8 mouse cellular contexts compared by ENCODE assay signal in the genomic region with DNA sequence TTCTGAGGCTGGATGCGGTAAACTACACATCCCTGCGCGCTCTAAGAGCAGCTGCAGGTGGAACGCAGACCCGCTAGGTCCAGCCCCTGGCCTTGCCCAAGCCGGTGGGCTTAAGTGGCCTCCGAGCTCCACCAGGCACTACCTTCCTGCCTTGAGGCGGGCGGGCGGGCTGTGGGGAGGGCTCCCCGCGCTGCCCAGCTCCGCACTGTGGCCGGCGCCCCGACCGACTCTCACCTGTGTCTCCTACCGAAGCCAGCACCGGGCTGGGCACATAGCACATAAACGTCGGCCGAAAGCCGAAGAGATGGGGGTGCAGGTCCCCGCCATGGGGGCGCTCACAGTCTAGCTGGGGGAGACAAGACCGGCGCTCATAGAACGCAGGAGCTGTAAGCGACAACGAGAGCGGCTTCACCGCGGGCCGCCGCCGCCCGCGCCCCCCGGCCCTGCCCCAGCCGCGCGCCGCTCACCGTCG. TPM values are rescaled to one million over a fixed set of nuclear protein-coding genes. Genes with fewer than 3 reads are reported as not detected.
A peak's percentile ranks its signal among the peaks of the same experiment; 100 is the strongest.
DNase-seq lines count a peak whose midpoint lies in the region; ATAC-seq and TF ChIP-seq lines count a peak whose summit lies in the region.

No protein-coding gene starts in this region.

- H3K4me3 ChIP-seq in hindbrain, embryonic 15.5 days, result peak overlapping the region; percentile 81
- peak overlapping the region; percentile 74 for H3K4me3 ChIP-seq in midbrain, embryonic 10.5 days

- TF ChIP-seq POLR2A in brain, embryonic 14.5 days (IDR thresholded peaks at IDR 0.05; ENCODE audit: borderline replicate concordance, extremely low read depth, insufficient read depth, insufficient read length, poor library complexity, severe bottlenecking), result no peak

- H3K9ac ChIP-seq in hindbrain, embryonic 15.5 days, result peak overlapping the region; percentile 92

- H3K36me3 ChIP-seq in hindbrain, embryonic 15.5 days, result peaks cover 73% of the 10 kb centered on the region
- H3K36me3 ChIP-seq in midbrain, embryonic 10.5 days, result peaks cover 79% of the 10 kb centered on the region

- H3K9me3 ChIP-seq in hindbrain, embryonic 15.5 days, result no peaks in the 10 kb centered on the region
- no peaks in the 10 kb centered on the region for H3K9me3 ChIP-seq in midbrain, embryonic 10.5 days (replicated peaks)

- peak overlapping the region; percentile 98 for H3K4me2 ChIP-seq in hindbrain, embryonic 15.5 days

- no peak for TF ChIP-seq CTCF in brain, embryonic 14.5 days (IDR thresholded peaks at IDR 0.05; ENCODE audit: borderline replicate concordance, extremely low read depth, insufficient read depth, insufficient read length)

- WGBS in hindbrain, embryonic 15.5 days, result under 1% methylated on average over 41 of the region's 45 CpGs
- under 1% methylated on average over 45 of the region's 45 CpGs for WGBS in midbrain, embryonic 10.5 days

- peaks cover 24% of the 10 kb centered on the region for H3K4me1 ChIP-seq in hindbrain, embryonic 15.5 days (replicated peaks)
- peaks cover 28% of the 10 kb centered on the region for H3K4me1 ChIP-seq in midbrain, embryonic 10.5 days

- H3K27ac ChIP-seq in hindbrain, embryonic 15.5 days (replicated peaks), result peak overlapping the region; percentile 75
- H3K27ac ChIP-seq in midbrain, embryonic 10.5 days (replicated peaks), result peak overlapping the region; percentile 90

- DNase-seq in gastrocnemius, postnatal 14 days, result peak; percentile 33
- no peak for DNase-seq in gastrocnemius, postnatal 36 days
- peak; percentile 57 for DNase-seq in A20 (ENCODE audit: low read depth, low spot score)
- peak; percentile 24 for DNase-seq in brain, embryonic 14.5 days (ENCODE audit: low read depth)
- DNase-seq in midbrain, embryonic 10.5 days (ENCODE audit: low spot score), result no peak
- no peak for DNase-seq in urinary bladder, adult 2 months (ENCODE audit: low spot score)
- no peak for DNase-seq in left cerebral cortex, adult 18-20 months (ENCODE audit: low spot score in 2 of 2)

- no peaks in the 10 kb centered on the region for H3K27me3 ChIP-seq in hindbrain, embryonic 15.5 days
- H3K27me3 ChIP-seq in midbrain, embryonic 10.5 days (ENCODE audit: low read depth, poor library complexity, severe bottlenecking), result no peaks in the 10 kb centered on the region

- intact Hi-C loops in gastrocnemius, postnatal 14 days (cut with DNase I; ENCODE audit: low total_unique reads), result no loop called here
- intact Hi-C loops in gastrocnemius, postnatal 36 days (cut with DNase I), result no loop called here

- no peak; the same call in none of the 2 replicates for ATAC-seq in hindbrain, embryonic 15.5 days (ENCODE audit: low FRiP score, low read depth)

RNA-seq across cellular contexts. Expression of a gene that starts 0.4 kb away (rescaled TPM):
- 10 to 100 TPM; 24.5 to 24.9 TPM for total RNA-seq in gastrocnemius, postnatal 14 days (2021)
- total RNA-seq in gastrocnemius, postnatal 36 days (2021), result 10 to 100 TPM; 22.5 to 24.0 TPM
- polyA plus RNA-seq in brain, embryonic 14.5 days (2012; rRNA removed), result 222 and 255 TPM in 2 replicates
- polyA plus RNA-seq in hindbrain, embryonic 15.5 days (2015; fragmentation: Nextera tagmentation; extraction: Ambion mirVana), result 151 and 163 TPM in 2 replicates
- polyA plus RNA-seq in midbrain, embryonic 10.5 days (2016; fragmentation: Nextera tagmentation; extraction: Ambion mirVana), result 128 and 132 TPM in 2 replicates
- polyA plus RNA-seq in urinary bladder, adult 2 months (2012; rRNA removed), result 115 and 140 TPM in 2 replicates
- total RNA-seq in left cerebral cortex, adult 18-20 months (2021), result 100 to 1,000 TPM; 139 to 145 TPM

RNA-seq across cellular contexts. Expression of a gene that starts 0.4 kb away (rescaled TPM):
- total RNA-seq in gastrocnemius, postnatal 14 days (2021), result 100 to 1,000 TPM; 125 to 136 TPM
- 100 to 1,000 TPM; 137 TPM for total RNA-seq in gastrocnemius, postnatal 36 days (2021)
- 116 and 133 TPM in 2 replicates for polyA plus RNA-seq in brain, embryonic 14.5 days (2012; rRNA removed)
- polyA plus RNA-seq in hindbrain, embryonic 15.5 days (2015; fragmentation: Nextera tagmentation; extraction: Ambion mirVana), result 90.0 and 91.9 TPM in 2 replicates
- polyA plus RNA-seq in midbrain, embryonic 10.5 days (2016; fragmentation: Nextera tagmentation; extraction: Ambion mirVana), result 156 TPM in 2 replicates
- polyA plus RNA-seq in urinary bladder, adult 2 months (2012; rRNA removed), result 57.3 and 69.9 TPM in 2 replicates
- total RNA-seq in left cerebral cortex, adult 18-20 months (2021), result 10 to 100 TPM; 91.5 to 95.8 TPM

RNA-seq across cellular contexts. Expression of a gene that starts 8.3 kb away (rescaled TPM):
- 1 to 10 TPM; 6.2 to 7.2 TPM for total RNA-seq in gastrocnemius, postnatal 14 days (2021)
- total RNA-seq in gastrocnemius, postnatal 36 days (2021), result 1 to 10 TPM; 3.7 to 9.0 TPM
- polyA plus RNA-seq in brain, embryonic 14.5 days (2012; rRNA removed), result 52.9 and 53.8 TPM in 2 replicates
- 30.6 and 40.5 TPM in 2 replicates for polyA plus RNA-seq in hindbrain, embryonic 15.5 days (2015; fragmentation: Nextera tagmentation; extraction: Ambion mirVana)
- 32.5 and 34.4 TPM in 2 replicates for polyA plus RNA-seq in midbrain, embryonic 10.5 days (2016; fragmentation: Nextera tagmentation; extraction: Ambion mirVana)
- 30.7 and 32.0 TPM in 2 replicates for polyA plus RNA-seq in urinary bladder, adult 2 months (2012; rRNA removed)
- total RNA-seq in left cerebral cortex, adult 18-20 months (2021), result 10 to 100 TPM; 51.8 to 69.8 TPM

RNA-seq across cellular contexts. Expression of a gene that starts 20.3 kb away (rescaled TPM):
- total RNA-seq in gastrocnemius, postnatal 14 days (2021), result 1 to 10 TPM; 5.7 to 5.8 TPM
- 1 to 10 TPM; 7.4 TPM for total RNA-seq in gastrocnemius, postnatal 36 days (2021)
- polyA plus RNA-seq in brain, embryonic 14.5 days (2012; rRNA removed), result 39.4 and 44.8 TPM in 2 replicates
- polyA plus RNA-seq in hindbrain, embryonic 15.5 days (2015; fragmentation: Nextera tagmentation; extraction: Ambion mirVana), result 25.9 and 26.1 TPM in 2 replicates
- 23.4 and 31.3 TPM in 2 replicates for polyA plus RNA-seq in midbrain, embryonic 10.5 days (2016; fragmentation: Nextera tagmentation; extraction: Ambion mirVana)
- 22.2 and 28.0 TPM in 2 replicates for polyA plus RNA-seq in urinary bladder, adult 2 months (2012; rRNA removed)
- total RNA-seq in left cerebral cortex, adult 18-20 months (2021), result 10 to 100 TPM; 21.5 to 22.8 TPM

RNA-seq across cellular contexts. Expression of a gene that starts 28.0 kb away (rescaled TPM):
- total RNA-seq in gastrocnemius, postnatal 14 days (2021), result 1 to 10 TPM in 1 of 2 experiments, under 1 TPM in 1; 0.71 to 1.1 TPM
- under 1 TPM; 0.44 to 0.82 TPM for total RNA-seq in gastrocnemius, postnatal 36 days (2021)
- 1.8 and 2.2 TPM in 2 replicates for polyA plus RNA-seq in brain, embryonic 14.5 days (2012; rRNA removed)
- polyA plus RNA-seq in hindbrain, embryonic 15.5 days (2015; fragmentation: Nextera tagmentation; extraction: Ambion mirVana), result 1.5 and 3.2 TPM in 2 replicates
- 0.77 and 1.9 TPM in 2 replicates for polyA plus RNA-seq in midbrain, embryonic 10.5 days (2016; fragmentation: Nextera tagmentation; extraction: Ambion mirVana)
- polyA plus RNA-seq in urinary bladder, adult 2 months (2012; rRNA removed), result 4.9 TPM in 2 replicates
- total RNA-seq in left cerebral cortex, adult 18-20 months (2021), result 1 to 10 TPM; 1.2 to 2.6 TPM

Comparison
In these comparisons a context has a peak if more than half of its experiments do, and no peak if none do; other contexts are left out.
1. DNase-seq: peak in gastrocnemius, postnatal 14 days (single experiment), A20 (single experiment) and brain, embryonic 14.5 days (single experiment); none in gastrocnemius, postnatal 36 days (0 of 2), midbrain, embryonic 10.5 days (single experiment), urinary bladder, adult 2 months (single experiment) and left cerebral cortex, adult 18-20 months (0 of 2).